Mouse (Mus musculus): ENCODE measurements around the gene Dtx3.
"Not testable (repeated sequence)": the region's sequence is repeated elsewhere in the genome, so short reads cannot be mapped to it uniquely, and the experiment has no call there.

The Dtx3 gene

GRCm38 (mm10) chr10:127166771-127167613, 28.5 kb downstream of the Dtx3 start:
- DNase-seq (ENCODE audit: low read depth, low spot score) = no peak

- DNase-seq (ENCODE audit: low read depth, low spot score) = no peak
These were observed 29.2 kb downstream of the Dtx3 start for GRCm38 (mm10) chr10:127166404-127166715.

DNA sequence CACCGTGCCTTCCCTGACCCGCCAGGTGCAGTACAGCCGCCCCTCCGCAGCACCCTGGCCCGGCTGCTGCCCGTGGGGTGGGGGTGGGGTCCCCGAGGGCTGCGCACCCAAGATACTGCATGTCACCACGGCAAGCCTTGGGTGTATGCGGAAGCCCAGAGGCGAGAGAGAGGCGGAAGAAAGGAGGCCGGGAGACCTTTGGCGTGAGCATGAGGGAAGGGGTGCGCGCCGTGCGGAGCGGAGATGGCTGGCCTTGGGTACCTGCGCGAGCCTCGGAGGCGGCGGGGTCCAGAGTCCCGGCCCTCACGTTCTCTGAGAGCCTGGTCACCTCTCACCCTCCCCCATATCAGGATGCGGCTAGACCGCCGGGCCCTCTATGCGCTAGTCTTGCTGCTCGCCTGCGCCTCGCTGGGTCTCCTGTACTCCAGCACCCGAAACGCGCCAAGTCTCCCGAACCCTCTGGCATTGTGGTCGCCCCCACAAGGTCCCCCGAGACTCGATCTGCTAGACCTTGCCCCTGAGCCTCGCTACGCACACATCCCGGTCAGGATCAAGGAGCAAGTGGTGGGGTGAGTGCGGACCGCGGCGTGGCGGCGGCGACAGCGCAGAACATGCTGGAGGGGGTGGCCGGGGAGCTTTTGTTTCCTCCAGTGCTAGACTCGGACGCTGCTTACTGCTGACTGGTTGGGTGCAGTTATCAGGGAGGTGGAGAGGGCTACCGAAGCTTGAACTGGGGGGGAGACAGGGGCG, 29.7 kb downstream of the Dtx3 start:
- peak; percentile 91 for DNase-seq (ENCODE audit: low read depth, low spot score)

- DNase-seq (ENCODE audit: low read depth, low spot score) = no peak
These were observed 30.2 kb downstream of the Dtx3 start for GRCm38 (mm10) chr10:127165354-127165653.

- peak; percentile 95 for DNase-seq (ENCODE audit: low read depth, low spot score)
These were observed 30.7 kb downstream of the Dtx3 start, which contains the start of gene B4galnt1 for GRCm38 (mm10) chr10:127164631-127165353. Gene B4galnt1 (plus strand): TSS chr10:127165225.

DNA sequence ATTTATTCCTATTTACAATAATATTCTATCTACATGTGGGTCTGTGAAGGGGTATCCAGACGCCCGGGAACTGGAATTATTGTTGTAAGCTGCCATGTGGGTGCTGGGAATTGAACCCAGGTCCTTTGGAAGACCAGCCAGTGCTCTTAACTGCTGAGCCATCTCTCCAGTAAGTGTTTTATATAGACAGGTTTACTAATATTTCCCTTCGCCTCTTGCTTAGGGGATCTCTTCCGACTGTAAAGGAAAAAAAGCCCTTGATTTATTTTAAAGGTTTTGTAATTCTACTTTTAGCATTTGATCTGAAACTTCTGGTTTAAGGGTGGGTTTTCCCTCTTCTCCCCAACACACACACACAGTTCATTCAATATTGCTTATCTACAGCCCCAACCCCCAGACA, 31.3 kb downstream of the Dtx3 start:
- no peak for DNase-seq (ENCODE audit: low read depth, low spot score)

DNA sequence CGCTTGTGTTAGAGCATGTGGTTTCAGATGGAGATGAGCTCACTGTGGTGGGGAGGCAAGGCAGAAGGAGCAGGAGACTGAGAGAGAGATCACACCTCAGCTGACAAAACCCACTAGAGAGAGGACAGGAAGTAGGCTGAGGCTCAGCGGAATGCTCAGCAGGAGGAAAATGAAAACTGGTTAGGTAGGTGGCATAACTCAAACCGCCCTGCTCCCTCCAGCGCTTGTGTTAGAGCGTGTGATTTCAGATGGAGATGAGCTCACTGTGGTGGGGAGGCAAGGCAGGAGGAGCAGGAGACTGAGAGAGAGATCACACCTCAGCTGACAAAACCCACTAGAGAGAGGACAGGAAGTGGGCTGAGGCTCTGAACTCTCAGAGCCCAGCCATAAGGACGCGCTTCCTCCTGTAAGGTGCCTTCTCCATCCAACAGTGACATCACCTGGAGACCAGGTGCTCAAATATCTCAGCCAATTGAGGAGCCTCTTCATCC, 32.7 kb downstream of the Dtx3 start:
- peak; percentile 97 for DNase-seq (ENCODE audit: low read depth, low spot score)

GRCm38 (mm10) chr10:127160728-127161127, 34.8 kb downstream of the Dtx3 start:
- no peak for DNase-seq (ENCODE audit: low read depth, low spot score)

DNA sequence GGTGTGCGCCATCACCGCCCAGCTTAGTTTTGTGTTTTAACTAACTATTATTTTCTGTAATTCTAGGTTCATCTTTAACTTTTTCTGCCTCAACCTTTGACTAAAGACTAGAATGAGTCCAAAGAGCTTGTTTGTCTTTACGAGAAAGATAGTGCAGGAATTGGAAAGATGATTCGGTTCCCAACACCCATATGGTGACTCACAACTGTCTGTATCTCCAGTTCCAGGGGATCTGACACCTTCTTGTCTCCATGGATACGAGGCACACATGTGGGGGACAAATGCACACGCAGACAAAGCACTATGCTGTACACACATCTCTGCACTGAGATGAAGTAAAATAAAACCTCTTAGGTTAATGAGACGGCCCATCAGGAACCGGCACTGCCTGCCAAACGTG, 35.4 kb downstream of the Dtx3 start:
- DNase-seq (ENCODE audit: low read depth, low spot score) = no peak

DNA sequence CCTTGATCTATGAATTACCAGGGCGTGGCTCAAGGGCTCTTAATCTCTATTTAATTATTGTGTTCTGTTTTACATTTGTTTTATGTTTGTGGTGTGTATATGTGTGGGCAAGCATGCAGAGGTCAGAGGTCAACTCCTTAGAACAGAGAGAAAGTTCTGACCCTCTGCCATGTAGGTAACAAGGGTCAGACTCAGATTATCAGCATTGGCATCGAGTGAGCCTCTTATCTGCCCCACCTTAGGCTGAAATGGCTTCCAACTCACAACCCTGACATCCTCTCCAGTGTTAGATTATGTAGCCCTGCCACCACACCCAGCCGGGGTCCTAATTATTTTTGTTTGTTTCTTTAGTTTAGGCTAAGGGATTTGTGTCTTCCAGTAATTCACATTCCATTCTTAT, 37.1 kb downstream of the Dtx3 start:
- DNase-seq (ENCODE audit: low read depth, low spot score) = no peak

DNA sequence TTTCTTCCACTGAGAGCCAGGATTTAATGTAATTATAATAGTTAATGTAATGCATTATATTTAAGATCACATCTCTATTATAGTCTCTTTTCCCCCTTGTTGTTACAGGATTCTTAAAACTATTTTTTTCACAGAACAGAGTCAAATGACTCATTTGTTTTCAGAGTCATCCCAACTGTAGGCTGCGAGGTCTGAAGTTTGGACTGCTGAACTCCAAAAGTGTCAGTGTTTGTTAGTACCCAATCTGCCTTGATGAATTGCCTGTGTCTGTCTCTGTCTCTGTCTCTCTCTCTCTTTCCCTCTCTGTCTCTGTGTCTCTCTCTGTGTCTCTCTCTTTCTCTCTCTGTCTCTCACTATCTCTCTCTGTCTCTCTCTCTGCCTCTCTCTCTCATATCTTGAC, 39.0 kb downstream of the Dtx3 start:
- no peak for DNase-seq (ENCODE audit: low read depth, low spot score)

- no peak for DNase-seq (ENCODE audit: low read depth, low spot score)
These were observed 39.4 kb downstream of the Dtx3 start for GRCm38 (mm10) chr10:127156089-127156488.

DNA sequence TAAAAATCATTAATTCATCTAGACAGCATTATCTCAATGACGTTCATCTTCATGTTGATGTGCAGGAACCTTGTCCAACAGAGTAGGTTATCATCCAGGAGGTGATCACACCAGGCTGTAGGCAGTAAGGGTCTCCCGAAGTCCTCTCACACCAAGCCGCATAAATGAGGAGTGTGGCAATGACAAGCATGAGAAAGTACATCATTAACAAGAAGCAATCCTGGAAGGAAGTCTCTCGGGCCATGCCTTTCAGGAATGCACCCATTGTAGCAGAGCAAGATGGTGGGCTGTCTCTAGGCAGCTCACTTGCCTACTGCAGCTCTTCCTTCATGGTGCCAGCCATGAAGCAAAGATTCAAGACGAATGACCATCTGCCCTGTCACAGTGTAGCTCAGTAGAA, 40.9 kb downstream of the Dtx3 start:
- DNase-seq (ENCODE audit: low read depth, low spot score) = no peak

- DNase-seq (ENCODE audit: low read depth, low spot score) = no peak
These were observed 41.3 kb downstream of the Dtx3 start for GRCm38 (mm10) chr10:127154241-127154640.

DNA sequence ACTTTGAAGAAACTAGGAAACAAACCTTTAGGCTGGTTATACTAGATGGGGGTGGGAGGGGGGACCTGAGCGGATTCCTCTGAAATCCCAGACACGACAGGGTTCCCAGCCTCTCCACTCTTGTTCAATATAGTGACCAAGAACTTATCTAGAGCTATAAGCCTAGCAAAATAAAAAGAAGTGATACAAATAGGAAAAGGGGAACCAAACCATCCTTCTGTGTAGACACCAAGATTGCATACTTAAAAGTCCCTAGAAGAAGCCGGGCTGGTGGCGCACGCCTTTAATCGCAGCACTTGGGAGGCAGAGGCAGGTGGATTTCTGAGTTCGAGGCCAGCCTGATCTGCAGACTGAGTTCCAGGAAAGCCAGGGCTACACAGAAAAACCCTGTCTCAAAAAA, 42.2 kb downstream of the Dtx3 start:
- DNase-seq (ENCODE audit: low read depth, low spot score) = no peak

- not testable (repeated sequence) for DNase-seq (ENCODE audit: low read depth, low spot score)
These were observed 43.0 kb downstream of the Dtx3 start for GRCm38 (mm10) chr10:127152556-127152955.

DNA sequence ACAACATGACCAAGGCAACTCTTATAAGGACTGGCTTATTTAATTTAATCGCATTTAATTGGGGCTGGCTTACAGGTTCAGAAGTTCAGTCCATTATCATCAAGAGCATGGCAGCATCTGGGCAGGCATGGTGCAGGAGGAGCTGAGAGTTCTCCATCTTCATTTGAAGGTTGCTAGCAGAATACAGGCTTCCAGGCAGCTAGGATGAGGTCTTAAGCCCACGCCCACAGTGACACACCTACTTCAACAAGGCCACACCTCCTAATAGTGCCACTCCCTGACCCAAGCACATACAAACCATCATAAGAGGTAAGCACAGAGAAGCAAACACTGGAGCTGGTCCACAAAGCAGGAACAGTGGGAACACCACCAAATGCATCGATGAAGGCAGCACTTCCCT, 44.3 kb downstream of the Dtx3 start:
- not testable (repeated sequence) for DNase-seq (ENCODE audit: low read depth, low spot score)

- DNase-seq (ENCODE audit: low read depth, low spot score) = peak; percentile 68
These were observed 45.1 kb downstream of the Dtx3 start for GRCm38 (mm10) chr10:127150471-127150872.

- DNase-seq (ENCODE audit: low read depth, low spot score) = no peak
These were observed 48.4 kb downstream of the Dtx3 start for GRCm38 (mm10) chr10:127147135-127147534.

- DNase-seq (ENCODE audit: low read depth, low spot score) = peak; percentile 48
These were observed 50.2 kb downstream of the Dtx3 start for GRCm38 (mm10) chr10:127145303-127145702.

GRCm38 (mm10) chr10:127144536-127144935, 51.0 kb downstream of the Dtx3 start:
- no peak for DNase-seq (ENCODE audit: low read depth, low spot score)

GRCm38 (mm10) chr10:127143228-127143627, 52.3 kb downstream of the Dtx3 start:
- DNase-seq (ENCODE audit: low read depth, low spot score) = no peak

Data from CD4-positive helper T cell, adult 2 months (primary cell).